Mouse (Mus musculus) CD4-positive, CD25-positive, alpha-beta regulatory T cell, adult 2 months (primary cell): ENCODE results near the gene Actl11.
A peak's percentile ranks its signal among the peaks of the same experiment; 100 is the strongest.

Experiments used
- DNase-seq: peaks from one replicate; pipeline ENCODE4 v3.0.0-alpha.2; 2012; ENCODE audit warnings: low read depth, low spot score

Gene Actl11

DNA sequence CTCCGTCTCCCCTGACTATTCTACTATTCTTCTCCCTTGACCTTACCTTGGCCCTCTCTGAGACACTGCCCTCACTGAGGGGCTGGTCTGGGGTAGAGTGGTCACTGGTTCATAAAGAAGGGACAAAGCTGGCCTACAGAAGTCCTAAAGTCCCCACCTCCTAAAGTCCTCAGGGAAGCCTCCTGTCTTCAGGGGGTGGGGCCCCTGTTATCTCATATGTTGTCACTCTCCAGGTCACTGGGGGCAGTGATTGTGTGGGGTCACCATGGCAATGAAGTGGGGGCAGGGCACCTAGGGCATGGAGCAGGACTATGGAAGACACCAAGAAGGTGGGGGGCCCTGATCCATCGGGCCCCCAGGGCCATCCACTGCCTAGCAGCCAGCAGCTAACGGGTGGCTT lies at the start of gene Actl11:
Gene Actl11 (plus strand): TSS at position 301 of the 400 bp plus-strand sequence.
- DNase-seq, result no peak

DNA sequence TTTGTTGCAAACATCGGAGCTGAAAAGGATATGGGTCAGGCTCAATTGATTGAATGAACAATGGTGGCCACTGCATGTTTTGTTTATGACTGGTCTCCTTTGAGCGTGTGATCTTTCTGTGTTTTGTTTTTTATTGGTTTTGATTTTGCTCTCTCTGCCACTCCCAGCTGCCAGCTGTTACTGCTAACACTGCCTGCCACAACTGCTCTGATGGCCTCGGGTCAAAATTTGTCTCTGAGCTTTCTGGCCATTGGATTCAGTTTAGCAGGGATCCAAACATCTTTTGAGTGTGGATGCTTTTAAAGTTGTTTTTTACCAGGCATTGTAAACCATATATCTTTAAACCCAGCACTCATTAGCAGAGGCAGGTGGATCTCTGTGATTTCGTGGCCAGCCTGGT lies 47.9 kb upstream of the Actl11 start:
- DNase-seq, result no peak

DNA sequence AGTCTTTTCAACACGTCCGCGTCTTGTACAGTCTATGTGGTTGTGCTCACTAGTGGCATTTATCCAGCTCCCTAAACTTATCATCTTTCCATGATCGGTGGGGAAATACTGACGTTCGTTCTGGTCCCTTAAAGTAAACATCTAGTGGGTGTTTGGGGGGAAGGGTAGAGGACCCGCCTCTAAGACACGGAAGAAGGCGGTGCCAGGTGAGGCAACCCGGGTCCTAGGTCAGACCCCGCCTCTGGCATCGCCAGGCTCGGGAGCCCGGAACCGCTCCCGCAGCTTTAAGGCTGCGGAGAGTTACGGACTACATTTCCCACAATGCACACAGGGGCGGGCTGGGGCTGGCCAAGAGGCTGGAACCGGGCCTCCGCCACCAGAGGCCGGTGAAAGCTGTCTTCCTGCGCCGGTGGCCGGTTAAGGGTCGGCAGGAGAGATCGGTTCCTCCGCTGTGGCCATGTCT lies 40.4 kb upstream of the Actl11 start, which contains the start of gene Mon1a:
Gene Mon1a (plus strand): TSS at position 348 of the 463 bp plus-strand sequence.
- peak; percentile 93 for DNase-seq

DNA sequence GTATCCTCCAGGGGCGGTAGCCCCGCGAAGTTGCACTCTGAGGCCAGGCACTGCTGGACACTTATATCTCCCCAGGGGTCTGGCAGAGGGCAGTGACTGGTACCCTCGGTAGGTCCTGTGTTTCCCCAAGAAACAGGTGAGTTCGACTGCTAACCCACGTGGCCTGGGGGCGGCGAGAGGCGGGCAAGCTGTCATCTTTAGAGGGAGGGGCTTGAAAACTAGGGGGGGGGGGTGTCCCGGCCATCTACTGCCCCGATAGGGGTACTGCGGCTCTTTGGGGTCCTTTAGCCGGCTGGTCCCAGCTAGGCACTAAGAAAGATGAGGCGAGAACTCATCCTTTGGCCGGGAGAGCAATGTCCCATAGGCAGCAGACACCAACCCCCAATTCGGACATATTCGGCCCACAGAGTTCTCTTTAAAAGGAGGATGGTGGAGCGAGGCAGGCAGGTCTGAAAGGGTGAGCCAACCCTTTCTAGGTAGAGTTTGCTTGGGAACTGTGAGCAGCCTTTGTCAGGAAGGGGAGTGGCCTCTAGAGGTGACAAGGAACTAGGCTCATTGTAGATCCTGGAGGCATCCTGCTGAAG lies 39.9 kb upstream of the Actl11 start:
- peak; percentile 67 for DNase-seq

DNA sequence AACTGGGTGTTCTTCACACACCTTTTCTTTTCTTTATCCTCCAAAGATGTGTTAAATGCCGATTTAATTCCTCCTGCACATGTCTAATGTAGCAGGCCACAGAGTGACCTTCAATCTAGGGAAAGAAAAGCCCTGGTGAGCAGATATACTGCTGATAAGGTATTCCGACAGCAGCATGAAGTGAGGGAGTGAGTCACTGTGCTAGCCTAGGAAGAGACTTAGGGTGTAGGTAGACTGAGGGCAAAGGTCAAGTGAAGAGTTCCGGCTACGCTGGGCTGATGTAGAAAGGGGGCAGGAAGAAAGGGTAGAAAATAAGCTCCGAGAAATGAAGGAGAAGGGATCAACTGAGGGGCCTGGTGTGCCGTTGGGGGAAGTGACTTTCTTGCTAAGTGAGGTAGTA lies 38.0 kb upstream of the Actl11 start:
- no peak for DNase-seq

DNA sequence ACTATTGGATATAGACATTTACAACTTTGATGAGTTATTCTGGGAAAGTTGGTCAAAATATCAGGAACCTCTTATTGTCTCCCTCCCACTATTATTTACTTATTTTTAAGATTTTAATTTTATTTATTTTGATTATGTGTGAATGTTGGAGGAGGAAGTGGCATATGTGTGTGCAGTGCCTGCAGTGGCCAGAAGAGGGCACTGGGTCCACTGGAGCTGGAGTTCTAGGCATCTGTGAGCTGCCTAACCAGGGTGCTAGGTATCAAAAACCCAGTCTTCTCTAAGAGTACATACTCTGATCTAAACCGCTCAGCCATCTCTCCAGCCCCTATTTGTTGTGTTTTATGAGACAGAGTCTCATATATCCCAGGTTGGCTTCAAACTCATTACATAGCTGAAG lies 37.2 kb upstream of the Actl11 start:
- DNase-seq, result peak; percentile 59

DNA sequence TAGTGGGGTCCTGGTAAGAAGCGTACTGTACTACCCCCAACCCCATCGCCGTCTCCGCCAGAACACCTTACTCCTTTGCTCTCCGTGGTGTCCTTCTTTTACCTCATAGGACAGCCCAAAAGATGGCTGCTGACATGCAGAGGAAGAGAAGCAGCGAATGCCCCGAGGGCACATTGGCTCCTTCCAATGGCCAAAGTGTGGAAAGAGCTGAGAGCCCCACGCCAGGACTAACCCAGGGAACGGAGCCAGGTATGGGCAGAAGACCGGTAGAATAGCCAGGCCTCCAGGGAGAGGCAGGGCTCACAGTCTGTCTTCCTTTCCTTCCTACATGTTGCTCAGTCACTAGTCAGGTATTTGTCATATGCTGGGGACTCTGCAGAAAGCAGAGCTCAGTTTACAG lies 29.7 kb upstream of the Actl11 start:
- no peak for DNase-seq

DNA sequence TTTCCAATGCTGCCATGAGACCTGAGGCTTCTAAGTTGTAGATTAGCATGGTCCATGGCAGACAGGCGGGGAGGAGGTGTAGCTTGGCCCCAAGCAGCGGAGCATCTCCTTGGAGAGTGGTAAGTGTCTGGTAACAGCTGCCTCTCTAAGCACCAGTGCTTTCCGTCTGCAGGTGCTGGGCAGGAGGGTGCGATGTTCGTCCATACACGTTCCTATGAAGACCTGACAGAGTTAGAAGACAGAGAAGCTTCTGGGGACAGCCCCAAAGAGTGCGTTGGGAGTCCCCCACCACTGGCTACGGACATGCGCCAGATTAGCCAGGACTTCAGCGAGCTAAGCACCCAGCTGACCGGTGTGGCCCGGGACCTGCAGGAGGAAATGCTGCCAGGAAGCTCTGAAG lies 28.4 kb upstream of the Actl11 start:
- DNase-seq, result no peak

DNA sequence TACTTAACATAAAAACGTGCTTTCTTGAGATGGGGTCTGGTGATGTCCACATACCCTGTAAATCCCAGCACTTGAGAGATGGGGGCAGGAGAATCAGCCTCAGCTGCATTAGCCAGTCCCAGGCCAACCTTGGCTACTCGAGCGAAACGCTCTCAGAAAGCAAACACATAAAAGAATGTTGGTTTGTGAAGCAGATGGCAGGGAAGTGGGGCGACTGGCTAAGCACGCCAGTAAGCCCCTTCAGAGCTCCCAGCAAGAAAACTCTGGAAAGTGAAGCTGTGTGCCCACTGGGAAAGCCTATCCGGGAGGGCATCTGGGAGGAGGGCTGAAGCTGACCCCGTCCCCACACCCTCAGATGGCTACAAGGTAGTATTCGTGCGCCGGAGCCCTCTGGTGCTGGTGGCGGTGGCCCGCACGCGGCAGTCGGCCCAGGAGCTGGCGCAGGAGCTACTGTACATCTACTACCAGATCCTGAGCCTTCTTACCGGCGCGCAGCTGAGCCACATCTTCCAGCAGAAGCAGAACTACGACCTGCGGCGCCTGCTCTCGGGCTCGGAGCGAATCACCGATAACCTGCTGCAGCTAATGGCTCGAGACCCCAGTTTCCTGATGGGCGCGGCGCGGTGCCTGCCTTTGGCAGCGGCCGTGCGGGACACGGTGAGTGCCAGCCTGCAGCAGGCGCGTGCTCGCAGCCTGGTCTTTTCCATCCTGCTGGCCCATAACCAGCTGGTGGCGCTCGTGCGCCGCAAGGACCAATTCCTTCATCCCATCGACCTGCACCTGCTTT lies 27.2 kb upstream of the Actl11 start:
- DNase-seq, result peak; percentile 27

DNA sequence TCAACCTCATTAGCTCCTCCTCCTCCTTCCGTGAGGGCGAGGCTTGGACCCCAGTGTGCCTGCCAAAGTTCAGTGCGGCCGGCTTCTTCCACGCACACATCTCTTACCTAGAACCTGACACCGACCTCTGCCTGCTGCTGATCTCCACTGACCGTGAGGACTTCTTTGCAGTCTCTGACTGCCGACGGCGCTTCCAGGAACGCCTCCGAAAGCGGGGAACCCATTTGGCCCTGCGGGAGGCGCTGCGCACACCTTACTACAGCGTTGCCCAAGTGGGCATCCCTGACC lies 26.7 kb upstream of the Actl11 start:
- no peak for DNase-seq

DNA sequence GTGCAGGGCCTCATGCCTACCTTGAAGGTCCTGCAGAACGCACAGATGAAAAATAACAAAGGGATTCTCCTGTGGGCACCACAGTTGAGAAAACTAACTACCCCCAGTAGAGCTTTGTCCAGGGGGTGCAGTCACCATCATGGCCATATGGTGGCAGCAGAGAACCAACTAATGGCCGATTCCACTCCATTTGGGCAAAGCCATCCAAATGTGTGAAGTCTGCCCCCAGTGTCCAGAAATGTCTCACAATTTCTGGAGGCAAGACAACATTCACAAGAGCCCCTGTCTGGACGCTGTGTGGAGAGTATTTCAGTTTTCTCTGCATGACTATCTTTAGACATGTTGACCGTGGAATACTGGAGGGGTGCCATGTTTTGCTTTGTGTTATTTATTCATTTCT lies 23.5 kb upstream of the Actl11 start:
- DNase-seq, result peak; percentile 90

DNA sequence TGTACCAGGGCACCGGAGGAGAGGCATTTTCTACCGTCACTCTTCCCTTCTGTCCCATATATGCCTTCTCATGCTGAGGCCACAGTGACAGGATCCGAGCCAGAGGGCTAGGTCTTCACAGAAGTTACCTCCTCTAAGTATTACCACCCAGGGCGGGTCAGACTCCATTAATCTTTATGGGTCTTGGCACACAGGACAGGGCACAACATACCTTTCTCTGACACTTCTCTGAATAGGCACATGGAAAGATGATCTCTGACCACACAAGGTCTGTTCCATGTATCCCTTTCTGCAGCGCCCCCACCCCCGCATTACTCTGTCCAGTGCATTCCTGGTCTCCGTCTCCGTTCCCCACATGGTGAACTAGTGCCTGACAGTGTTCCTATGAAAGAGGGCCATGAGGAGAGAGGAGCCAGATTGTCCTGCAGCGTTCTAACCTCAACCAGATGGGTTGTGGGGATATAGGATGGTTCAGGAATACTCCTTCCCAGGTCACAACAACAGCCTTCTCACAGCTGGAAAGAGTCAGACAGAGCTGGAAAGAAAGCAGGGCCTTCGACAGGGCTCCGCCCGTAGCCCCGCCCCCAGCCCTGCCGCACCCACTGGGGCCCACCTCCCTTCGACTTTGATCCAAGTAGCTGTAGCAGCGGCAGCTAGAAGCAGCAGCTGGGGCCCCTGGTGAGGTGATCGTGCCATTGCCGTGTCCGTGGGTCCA lies 21.9 kb upstream of the Actl11 start, which contains the start of gene Mst1r:
Gene Mst1r (plus strand): TSS at position 622 of the 715 bp plus-strand sequence.
- DNase-seq, result peak; percentile 47

DNA sequence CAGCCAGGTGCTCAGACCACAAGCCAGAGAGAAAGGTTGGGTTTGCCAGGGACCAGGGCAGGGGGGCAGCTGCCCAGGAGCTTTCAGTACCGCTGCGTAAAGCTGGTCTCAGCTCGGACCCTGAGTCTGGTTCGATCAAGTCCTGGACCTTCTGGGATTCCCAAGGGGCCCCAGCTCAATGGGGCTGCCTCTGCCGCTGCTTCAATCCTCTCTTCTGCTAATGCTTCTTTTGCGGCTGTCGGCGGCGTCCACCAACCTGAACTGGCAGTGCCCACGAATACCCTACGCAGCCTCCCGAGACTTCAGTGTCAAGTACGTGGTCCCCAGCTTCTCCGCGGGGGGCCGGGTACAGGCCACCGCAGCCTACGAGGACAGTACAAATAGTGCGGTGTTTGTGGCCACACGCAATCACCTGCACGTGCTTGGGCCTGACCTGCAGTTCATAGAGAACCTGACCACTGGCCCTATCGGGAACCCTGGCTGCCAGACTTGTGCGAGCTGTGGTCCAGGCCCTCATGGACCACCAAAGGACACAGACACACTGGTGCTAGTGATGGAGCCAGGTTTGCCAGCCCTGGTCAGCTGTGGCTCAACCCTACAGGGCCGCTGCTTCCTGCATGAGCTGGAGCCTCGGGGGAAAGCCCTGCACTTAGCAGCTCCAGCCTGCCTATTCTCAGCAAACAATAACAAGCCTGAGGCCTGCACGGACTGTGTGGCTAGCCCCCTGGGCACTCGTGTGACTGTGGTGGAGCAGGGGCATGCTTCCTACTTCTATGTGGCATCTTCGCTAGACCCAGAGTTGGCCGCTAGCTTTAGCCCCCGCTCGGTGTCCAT lies 21.1 kb upstream of the Actl11 start:
- DNase-seq, result no peak

DNA sequence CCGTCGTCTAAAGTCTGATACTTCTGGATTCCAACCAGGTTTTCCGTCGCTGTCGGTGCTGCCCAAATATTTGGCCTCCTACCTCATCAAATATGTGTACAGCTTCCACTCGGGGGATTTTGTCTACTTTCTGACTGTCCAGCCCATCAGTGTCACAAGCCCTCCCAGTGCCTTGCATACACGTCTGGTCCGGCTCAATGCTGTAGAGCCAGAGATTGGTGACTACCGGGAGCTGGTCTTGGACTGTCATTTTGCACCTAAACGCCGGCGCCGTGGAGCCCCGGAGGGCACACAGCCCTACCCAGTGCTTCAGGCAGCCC lies 20.5 kb upstream of the Actl11 start:
- no peak for DNase-seq

DNA sequence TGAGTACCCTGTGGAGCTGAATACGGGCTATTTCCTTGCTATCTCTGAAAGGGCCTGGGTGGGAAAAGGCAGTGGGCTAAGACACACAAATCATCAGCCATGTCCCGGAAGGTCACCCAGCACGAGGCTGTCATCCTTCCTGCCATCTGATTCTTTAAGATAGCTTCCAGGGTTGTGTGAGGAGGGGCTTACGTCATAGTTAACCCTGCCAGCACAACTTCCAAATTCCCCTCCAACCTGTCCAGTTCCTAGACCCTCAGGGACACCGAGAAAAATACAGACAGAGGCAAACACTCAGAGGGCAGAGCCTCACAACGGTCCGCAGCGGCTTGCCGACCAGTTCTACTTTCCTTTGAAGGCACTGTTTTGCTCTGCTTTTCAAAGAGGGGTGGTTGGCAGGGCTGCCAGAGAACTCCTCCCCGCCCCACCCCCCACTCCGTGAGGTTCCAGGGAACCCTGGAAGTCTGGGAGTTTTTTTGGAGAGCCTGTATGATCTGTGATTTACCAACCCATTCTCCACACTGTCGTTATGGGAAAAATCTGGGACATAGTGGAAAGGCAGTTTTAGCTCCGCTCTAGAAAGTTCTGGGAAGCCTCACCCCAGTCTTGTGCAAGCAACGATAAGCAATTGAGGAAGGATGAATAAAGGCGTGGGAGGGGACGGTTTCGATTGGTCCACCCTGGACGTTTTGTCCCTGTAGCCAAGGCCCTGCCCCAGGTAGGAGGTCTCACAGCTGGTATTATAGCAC lies 19.7 kb upstream of the Actl11 start:
- no peak for DNase-seq

DNA sequence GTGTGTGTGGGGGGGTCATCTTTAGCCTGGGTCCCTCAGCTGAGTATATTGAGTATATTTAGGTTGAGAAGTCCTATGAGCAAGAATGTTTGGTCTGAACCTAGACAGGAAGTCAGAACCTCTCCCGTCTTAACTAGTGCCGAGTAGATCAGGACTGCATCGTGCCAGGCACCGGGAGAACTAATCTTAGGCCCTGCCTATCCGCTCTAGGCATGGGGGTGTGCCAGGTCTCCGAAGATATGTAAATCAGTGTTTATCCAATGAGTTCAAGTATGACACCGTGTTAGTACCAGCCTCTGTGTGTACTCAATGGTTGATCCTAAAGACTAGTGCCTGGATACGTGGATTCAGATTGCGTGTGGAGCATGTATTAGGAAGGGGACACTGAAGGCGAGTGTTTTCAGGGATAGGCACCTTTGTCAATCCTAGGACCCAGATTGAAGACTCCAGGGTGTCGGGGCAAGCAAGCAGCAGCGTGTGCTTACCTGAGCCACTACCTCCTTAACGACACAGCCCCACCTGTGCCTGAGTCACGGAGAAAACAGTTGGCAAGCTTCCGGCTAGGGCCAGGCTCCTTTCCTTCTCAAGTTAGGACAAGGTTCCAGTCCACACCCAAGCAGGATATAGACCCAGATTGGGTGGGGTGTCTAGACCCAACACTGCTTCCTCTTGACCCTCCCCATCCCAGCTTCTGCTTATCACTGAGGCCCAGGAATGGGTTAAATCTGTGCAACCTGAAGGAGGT lies 18.1 kb upstream of the Actl11 start:
- no peak for DNase-seq

DNA sequence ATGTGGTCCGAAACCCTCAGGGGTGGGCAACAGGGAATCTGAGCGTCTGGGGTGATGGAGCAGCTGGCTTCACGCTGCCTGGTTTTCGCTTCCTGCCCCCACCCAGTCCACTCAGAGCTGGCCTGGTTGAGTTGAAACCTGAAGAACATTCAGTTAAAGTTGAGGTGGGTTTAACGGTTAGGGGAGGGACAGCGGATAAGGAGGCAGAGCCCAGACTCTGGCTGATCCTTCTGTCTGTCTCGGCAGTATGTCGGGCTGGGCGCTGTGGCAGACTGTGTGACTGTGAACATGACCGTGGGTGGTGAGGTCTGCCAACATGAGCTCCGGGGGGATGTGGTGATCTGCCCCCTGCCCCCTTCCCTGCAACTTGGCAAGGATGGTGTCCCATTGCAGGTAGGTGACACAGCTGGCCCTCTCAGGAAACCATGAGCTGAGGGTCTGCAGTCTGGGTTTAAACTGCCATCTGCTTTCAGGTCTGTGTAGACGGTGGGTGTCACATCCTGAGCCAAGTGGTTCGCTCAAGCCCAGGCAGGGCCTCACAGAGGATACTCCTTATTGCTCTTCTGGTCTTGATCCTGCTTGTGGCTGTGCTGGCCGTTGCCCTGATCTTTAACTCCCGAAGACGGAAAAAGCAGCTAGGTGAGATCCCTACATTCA lies 13.4 kb upstream of the Actl11 start:
- no peak for DNase-seq

DNA sequence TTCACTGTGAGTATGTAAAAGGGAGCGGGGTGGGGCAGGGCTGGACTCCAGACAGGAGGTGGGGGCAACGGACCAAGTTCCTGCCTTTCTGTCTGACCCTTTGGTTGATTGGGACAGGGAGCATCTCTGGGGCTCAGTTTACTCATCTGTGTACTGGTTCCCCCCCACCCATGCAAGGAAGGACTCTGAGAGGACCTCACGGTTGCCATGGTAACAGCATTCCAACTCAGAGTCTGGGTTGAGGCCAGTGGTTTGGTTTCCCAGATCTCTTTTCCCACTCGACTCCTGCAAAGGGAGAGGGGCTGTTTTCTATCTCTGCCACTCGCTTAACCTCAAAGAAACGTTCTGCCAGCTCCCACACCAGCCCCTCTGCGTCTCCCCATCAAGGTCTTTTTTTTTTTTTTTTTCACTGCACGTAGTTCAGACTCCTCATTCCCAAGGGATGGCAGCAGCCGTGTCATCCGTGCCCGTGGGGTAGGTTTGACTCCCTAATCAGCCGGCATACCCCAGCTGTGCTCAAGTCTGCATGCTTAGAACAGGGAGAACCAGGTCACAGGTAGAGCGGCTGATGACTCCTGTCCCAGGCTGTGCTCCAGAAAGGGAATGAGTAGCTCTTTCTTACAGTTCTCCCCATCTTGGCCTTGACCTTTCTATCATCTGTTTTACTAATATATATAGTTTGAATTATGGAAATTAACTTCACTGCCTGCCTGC lies 10.2 kb upstream of the Actl11 start:
- DNase-seq, result no peak

DNA sequence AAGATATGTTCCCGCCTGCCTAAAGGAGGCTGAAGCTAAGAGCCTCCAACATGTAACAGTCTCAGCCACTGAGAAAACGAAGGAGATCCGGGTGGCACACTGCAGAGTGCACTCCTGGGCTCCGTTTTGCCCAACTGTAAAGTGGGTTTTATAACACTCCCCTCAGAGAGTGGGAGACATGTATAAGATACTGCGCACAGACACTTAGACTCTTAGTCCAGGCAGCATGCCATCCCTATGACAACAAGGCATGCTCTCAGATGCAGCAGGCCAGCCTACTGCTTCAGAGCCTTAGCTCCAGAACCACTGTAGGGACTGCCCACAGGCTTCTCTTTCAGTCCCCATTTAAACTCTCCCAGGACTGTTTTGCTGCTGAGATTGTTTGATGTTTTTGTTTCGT lies 9.4 kb upstream of the Actl11 start:
- DNase-seq, result no peak
